Mouse (Mus musculus) stomach, embryonic 15.5 days (tissue): Measurements from ENCODE around the gene Plcb1. TPM values are rescaled to one million over a fixed set of nuclear protein-coding genes. Genes with fewer than 3 reads are reported as not detected.
A peak's percentile ranks its signal among the peaks of the same experiment; 100 is the strongest.

ENCODE experiments used
- ATAC-seq: fragments of 200-750 bp; cut with Nextera tagmentation; 2 replicates; pipeline ENCODE4 v1.8.0; 2017; ENCODE audit warnings: low read depth, moderate number of reproducible peaks, moderate TSS enrichment; ENCODE audit not compliant: insufficient read depth, low FRiP score
- H3K27ac ChIP-seq: fragments of 300-500 bp; sonication (generic); 2 replicates; pipeline ENCODE4 v1.5.1; 2015; ENCODE audit warnings: mild to moderate bottlenecking, inconsistent platforms
- H3K27me3 ChIP-seq: fragments of 300-500 bp; sonication (generic); replicated peaks from 2 replicates; pipeline ENCODE4 v1.6.1; 2015; ENCODE audit warnings: inconsistent platforms
- H3K36me3 ChIP-seq: fragments of 300-500 bp; sonication (generic); 2 replicates; pipeline ENCODE4 v1.6.1; 2015; ENCODE audit warnings: inconsistent platforms
- H3K4me1 ChIP-seq: fragments of 300-500 bp; sonication (generic); 2 replicates; pipeline ENCODE4 v1.6.1; 2015; ENCODE audit warnings: inconsistent platforms
- H3K4me2 ChIP-seq: fragments of 300-500 bp; sonication (generic); 2 replicates; pipeline ENCODE4 v1.6.1; 2015; ENCODE audit warnings: mild to moderate bottlenecking, inconsistent platforms
- H3K4me3 ChIP-seq: fragments of 300-500 bp; sonication (generic); replicated peaks from 2 replicates; pipeline ENCODE4 v1.5.1; 2015; ENCODE audit warnings: inconsistent platforms
- H3K9ac ChIP-seq: fragments of 300-500 bp; sonication (generic); 2 replicates; pipeline ENCODE4 v1.6.1; 2015; ENCODE audit warnings: inconsistent platforms
- H3K9me3 ChIP-seq: fragments of 300-500 bp; sonication (generic); 2 replicates; pipeline ENCODE4 v1.6.1; 2016; ENCODE audit warnings: inconsistent platforms
- WGBS: fragments of 180-500 bp; shearing (Covaris S2); methylation state at CpG from one replicate; pipeline ENCODE4 v1.1.7; 2015; 5-methylcytosine and 5-hydroxymethylcytosine counted together
- polyA plus RNA-seq: library from polyadenylated mRNA; unstranded; fragments of >200 nt; fragmentation: Nextera tagmentation; extraction: Ambion mirVana; gene quantifications from 2 replicates; pipeline ENCODE4 v1.2.1, GENCODE M21; 2015

Gene Plcb1
- polyA plus RNA-seq, 1 experiment from 2014 or later: 16.4 TPM

DNA sequence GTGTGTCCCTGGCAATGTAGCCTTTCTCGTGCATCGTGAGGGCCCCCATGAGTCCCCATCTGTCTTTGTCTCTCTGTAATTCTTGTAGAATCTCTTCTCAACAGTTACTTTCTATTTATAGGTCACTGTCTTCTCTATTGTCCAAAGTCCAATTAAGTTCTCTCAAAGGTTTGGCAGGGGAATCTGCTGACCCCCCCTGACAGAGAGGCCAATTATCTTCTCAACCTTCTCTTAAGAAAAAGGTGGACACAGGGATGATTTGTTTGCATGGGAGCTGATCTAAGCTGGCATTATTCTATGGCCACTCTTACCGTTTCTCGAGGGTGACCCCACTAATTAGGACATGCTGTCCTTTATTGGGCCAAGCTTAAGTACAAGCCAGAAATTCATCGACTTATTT lies 633.4 kb downstream of the Plcb1 start:
- Histone ChIP-seq H3K4me3 (no peak overlapping the region), H3K36me3 (no peaks in the 10 kb centered on the region), H3K27ac (no peak overlapping the region), H3K4me2 (no peak overlapping the region), H3K27me3 (no peaks in the 10 kb centered on the region), H3K9ac (no peak overlapping the region), H3K4me1 (no peaks in the 10 kb centered on the region), H3K9me3 (no peaks in the 10 kb centered on the region)
- 79% methylated on average over 5 of the region's 5 CpGs for WGBS
- ATAC-seq: no peak

DNA sequence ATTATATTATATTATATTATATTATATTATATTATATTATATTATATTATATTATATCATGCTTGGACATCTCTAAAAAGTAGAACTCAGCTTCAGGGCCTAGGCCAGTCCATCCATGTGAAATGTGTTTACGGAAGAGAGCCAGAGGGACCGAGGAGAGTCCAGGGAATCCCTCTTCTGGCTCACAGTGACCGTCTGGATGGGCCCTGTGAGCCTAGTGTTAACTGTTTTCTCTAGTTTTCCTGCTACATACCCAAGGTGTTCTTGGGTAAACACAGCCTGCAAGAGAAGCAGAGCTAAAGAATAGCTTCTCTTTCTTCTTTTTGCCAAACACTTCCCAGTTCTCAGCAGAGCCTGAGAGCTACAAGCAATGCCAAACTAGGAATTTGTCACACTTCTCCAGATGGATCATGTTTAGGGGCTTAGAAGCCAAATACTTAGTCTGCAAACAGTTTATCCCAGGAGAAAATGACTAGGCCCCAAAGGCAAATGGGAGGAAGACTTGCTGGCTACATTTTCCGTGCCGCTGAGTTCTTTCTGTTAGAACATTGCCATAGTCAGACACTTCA lies 649.2 kb downstream of the Plcb1 start:
- WGBS: 43% methylated on average over 5 of the region's 5 CpGs
- no peak overlapping the region for H3K4me3 ChIP-seq
- ATAC-seq: no peak; the same call in 1 of the 2 replicates
- peaks cover 6% of the 10 kb centered on the region; the same call in 1 of the 2 replicates for H3K4me1 ChIP-seq
- no peaks in the 10 kb centered on the region for H3K27me3 ChIP-seq
- no peak overlapping the region for H3K4me2 ChIP-seq
- peak overlapping the region; percentile 63; the same call in 1 of the 2 replicates for H3K27ac ChIP-seq
- H3K9me3 ChIP-seq: no peaks in the 10 kb centered on the region
- H3K9ac ChIP-seq: no peak overlapping the region
- H3K36me3 ChIP-seq: no peaks in the 10 kb centered on the region

DNA sequence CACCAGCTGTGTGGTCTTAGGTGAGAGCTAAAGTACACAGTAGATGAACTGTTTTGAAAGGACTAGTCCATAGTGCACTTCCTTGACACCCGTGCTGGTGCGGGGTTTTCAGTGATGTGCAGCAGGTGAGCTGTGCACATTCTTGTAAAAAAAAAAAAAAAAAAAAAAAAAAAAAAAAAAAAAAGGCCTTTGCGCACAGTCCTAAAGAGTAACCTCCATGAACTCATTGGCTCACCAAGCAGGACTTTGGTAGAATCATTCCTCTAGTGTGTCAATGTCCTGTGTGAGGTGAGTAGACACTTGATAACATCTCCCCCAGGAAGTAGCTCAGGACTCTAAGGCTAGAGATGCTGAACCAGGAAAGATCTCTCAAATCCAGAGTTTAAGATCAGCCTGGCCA lies 653.2 kb downstream of the Plcb1 start:
- Histone ChIP-seq H3K9me3 (no peaks in the 10 kb centered on the region), H3K4me3 (no peak overlapping the region), H3K27ac (peak overlapping the region; percentile 80; the same call in 1 of the 2 replicates), H3K36me3 (no peaks in the 10 kb centered on the region), H3K27me3 (no peaks in the 10 kb centered on the region), H3K9ac (no peak overlapping the region), H3K4me2 (no peak overlapping the region), H3K4me1 (peaks cover 6% of the 10 kb centered on the region; the same call in 1 of the 2 replicates)
- ATAC-seq: no peak
- WGBS: 70% methylated on average over 3 of the region's 3 CpGs

DNA sequence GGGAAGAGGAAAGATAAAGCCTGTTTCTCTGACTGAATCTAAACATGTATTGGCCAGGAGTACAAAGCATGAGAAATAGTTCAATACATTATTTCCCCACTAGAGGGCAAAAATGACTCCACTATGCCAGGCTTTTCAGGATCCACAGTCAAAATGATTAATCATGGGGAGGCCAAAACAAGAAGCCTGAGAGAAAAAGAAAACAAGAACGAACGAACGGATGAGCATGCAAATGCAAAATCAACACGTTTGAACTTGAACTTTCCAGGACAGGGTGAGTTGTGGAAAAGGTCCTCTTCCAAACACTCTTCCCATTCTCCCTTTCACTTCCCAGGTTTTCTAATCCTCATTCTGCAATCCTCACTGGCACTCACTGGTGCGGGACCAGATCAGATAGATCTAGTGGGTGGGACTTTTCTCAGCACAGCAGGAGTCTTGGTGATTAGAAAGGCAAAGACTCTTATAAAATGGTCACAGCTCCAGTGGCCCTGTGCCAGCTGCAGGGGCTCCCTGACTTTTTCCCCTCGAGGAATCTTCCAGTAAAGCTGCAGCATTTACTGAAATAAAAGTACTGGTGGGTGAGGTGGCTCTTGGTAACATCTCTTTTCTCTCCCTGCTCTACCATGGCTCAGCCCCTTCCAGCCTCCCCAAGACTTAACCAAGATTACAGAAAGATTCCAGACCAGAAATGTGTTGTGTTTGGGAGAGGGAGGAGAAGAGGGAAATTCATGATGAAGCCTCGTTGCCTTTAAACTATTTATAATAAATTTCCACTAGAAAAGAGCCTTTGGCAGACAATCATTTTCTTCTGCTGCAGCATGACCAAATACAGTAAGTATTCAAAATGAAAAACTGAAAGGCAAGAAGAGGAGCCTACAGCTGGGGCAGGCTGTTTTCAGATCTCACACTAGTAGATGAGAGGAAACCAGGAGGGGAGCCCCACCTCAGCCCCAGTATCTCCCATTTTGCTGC lies 654.0 kb downstream of the Plcb1 start:
- peak overlapping the region; percentile 39 for H3K4me2 ChIP-seq
- H3K36me3 ChIP-seq: no peaks in the 10 kb centered on the region
- H3K9ac ChIP-seq: no peak overlapping the region
- no peak overlapping the region; the same call in 1 of the 2 replicates for H3K4me3 ChIP-seq
- peak overlapping the region; percentile 80 for H3K27ac ChIP-seq
- H3K4me1 ChIP-seq: peaks cover 6% of the 10 kb centered on the region; the same call in 1 of the 2 replicates
- peak; percentile 79; the same call in 1 of the 2 replicates for ATAC-seq
- no peaks in the 10 kb centered on the region for H3K9me3 ChIP-seq
- WGBS: 10% methylated on average over 7 of the region's 7 CpGs
- H3K27me3 ChIP-seq: no peaks in the 10 kb centered on the region

DNA sequence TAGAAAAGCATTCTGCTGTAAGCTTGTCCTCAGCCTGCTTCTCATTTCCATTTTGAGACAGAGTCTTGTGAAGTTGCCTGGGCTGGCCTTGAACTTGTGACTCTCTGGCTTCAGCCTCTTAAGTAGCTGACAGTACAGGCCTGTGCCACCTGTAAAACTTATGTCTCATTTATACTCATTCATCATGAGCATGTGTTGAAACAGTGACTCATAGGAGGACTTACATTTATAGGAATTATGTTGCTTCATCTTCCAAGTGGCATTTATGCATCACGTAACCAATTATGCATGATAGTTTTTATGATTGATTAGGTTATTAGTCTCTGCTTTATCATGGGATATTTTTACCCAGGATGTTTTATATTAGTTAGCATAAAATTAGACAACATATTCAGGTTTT lies 667.7 kb downstream of the Plcb1 start:
- no peaks in the 10 kb centered on the region for H3K4me1 ChIP-seq
- H3K27me3 ChIP-seq: no peaks in the 10 kb centered on the region
- no peak overlapping the region for H3K4me3 ChIP-seq
- H3K27ac ChIP-seq: no peak overlapping the region
- H3K36me3 ChIP-seq: no peaks in the 10 kb centered on the region
- H3K4me2 ChIP-seq: no peak overlapping the region
- H3K9ac ChIP-seq: no peak overlapping the region
- no peaks in the 10 kb centered on the region for H3K9me3 ChIP-seq
- ATAC-seq: no peak
- WGBS: 80% methylated on average over 1 of the region's 1 CpGs

DNA sequence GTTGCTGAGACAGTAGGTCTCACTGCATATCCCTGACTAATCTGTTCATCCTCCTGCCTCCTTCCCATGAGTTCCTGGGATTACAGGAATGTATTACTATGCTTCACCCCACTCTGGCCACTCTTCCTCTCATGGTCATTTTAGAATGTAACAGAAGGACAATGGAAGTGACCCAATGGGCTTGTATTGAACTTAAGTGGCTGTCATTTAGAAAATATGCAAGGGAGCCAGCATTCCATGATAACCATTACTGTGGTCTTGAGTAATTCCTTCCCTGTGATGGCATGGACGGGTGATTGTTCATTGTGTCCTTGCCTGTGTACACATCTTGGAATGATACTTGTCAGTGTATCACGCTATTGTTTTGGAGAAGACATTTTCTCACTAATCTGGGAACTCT lies 668.1 kb downstream of the Plcb1 start:
- Histone ChIP-seq H3K9ac (no peak overlapping the region), H3K36me3 (no peaks in the 10 kb centered on the region), H3K4me3 (no peak overlapping the region), H3K4me1 (no peaks in the 10 kb centered on the region), H3K9me3 (no peaks in the 10 kb centered on the region), H3K27ac (no peak overlapping the region), H3K27me3 (no peaks in the 10 kb centered on the region), H3K4me2 (no peak overlapping the region)
- no peak for ATAC-seq
- whole genome bisulfite sequencing: 69% methylated on average over 2 of the region's 2 CpGs

DNA sequence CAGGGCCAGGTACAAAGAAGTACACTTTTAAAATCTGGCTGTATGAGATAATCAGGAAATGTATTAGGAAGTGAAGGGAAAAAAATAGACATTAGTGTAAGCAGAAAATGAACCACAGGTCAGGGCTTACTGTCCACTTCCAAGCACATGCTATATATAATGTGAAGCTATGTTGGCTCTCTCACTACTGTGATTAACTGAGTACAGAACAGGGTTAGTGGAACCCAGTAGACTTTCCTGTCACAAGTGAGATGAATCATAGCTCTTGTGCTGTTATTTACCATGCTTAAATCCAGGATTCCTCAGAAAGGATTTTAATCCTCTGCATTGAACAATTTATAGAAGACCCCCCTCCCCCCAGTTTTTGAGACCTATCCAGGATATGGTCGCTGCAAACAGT lies 668.6 kb downstream of the Plcb1 start:
- no peaks in the 10 kb centered on the region for H3K36me3 ChIP-seq
- no peak overlapping the region for H3K9ac ChIP-seq
- H3K27me3 ChIP-seq: no peaks in the 10 kb centered on the region
- no peak overlapping the region for H3K4me3 ChIP-seq
- WGBS: 33% methylated on average over 1 of the region's 1 CpGs
- no peaks in the 10 kb centered on the region for H3K9me3 ChIP-seq
- H3K27ac ChIP-seq: no peak overlapping the region
- H3K4me2 ChIP-seq: no peak overlapping the region
- peak; percentile 60; the same call in 1 of the 2 replicates for ATAC-seq
- H3K4me1 ChIP-seq: no peaks in the 10 kb centered on the region

DNA sequence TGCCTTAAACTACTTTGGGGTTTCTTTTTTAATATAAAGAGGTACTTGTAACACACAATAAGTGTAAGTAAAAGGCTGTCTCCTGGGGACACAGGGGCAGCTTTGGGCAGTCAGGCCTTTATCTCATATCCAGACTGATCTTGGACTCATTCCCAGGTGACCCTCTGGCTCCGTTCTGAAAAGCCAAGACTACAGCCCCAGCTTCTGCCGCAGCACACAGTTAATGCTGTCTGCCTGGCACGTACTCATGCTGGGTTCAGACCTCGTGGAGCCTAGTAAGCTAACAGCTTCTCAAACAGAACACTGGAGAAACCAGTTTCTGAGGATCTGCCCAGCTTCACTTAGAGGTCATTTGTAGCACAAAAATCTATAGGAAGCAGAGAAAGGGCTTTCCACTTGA lies 682.0 kb downstream of the Plcb1 start:
- Histone ChIP-seq H3K4me3 (no peak overlapping the region), H3K27ac (no peak overlapping the region), H3K9me3 (no peaks in the 10 kb centered on the region), H3K36me3 (no peaks in the 10 kb centered on the region), H3K27me3 (no peaks in the 10 kb centered on the region), H3K4me1 (peaks cover 4% of the 10 kb centered on the region; the same call in 1 of the 2 replicates), H3K4me2 (no peak overlapping the region), H3K9ac (no peak overlapping the region)
- no peak for ATAC-seq
- 44% methylated on average over 4 of the region's 4 CpGs for WGBS

DNA sequence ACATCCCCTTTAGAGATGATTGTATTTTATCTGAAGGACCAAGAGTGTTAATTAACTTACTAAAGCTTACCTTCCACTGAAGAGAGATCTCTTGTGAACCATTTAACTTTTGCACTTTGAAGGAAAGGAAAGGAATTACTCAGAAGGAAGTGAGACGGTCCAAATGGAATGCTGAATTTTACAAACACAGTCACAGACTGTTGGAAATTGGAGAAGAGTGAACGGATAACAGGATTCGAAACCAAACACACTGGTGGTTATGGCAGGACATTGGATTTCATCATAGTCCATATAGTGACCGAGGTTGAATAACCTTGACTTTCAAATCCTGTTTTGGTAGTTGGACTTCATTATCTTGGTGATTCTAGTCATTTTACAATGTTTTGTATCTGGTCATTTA lies 688.2 kb downstream of the Plcb1 start:
- H3K9me3 ChIP-seq: no peaks in the 10 kb centered on the region
- H3K4me1 ChIP-seq: no peaks in the 10 kb centered on the region
- H3K4me3 ChIP-seq: no peak overlapping the region
- no peaks in the 10 kb centered on the region for H3K36me3 ChIP-seq
- no peak overlapping the region for H3K4me2 ChIP-seq
- 69% methylated on average over 4 of the region's 4 CpGs for WGBS
- H3K27me3 ChIP-seq: no peaks in the 10 kb centered on the region
- H3K9ac ChIP-seq: no peak overlapping the region
- ATAC-seq: no peak
- H3K27ac ChIP-seq: no peak overlapping the region

DNA sequence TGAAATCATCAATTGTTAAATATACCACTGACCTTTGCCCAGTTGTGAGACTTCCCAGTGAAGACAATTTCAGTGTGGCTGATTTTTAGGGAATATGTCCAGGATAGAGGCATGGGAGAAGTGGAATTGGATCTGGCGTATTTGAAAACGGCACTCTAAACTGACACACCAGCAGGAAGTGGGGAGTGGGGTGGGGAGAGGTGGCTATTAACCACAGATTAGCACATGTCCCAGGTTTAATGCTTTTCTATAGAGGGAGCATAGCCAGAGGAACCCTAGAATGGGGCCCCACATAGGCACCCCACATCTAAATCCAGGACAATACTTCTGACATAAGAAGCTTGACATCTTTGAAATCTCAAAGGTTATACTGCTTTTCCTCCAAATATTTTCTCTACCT lies 699.4 kb downstream of the Plcb1 start:
- Histone ChIP-seq H3K9me3 (no peaks in the 10 kb centered on the region), H3K4me1 (no peaks in the 10 kb centered on the region), H3K4me3 (no peak overlapping the region), H3K9ac (no peak overlapping the region), H3K27ac (no peak overlapping the region), H3K27me3 (no peaks in the 10 kb centered on the region), H3K4me2 (no peak overlapping the region), H3K36me3 (no peaks in the 10 kb centered on the region)
- no peak for ATAC-seq
- WGBS: 70% methylated on average over 2 of the region's 2 CpGs

DNA sequence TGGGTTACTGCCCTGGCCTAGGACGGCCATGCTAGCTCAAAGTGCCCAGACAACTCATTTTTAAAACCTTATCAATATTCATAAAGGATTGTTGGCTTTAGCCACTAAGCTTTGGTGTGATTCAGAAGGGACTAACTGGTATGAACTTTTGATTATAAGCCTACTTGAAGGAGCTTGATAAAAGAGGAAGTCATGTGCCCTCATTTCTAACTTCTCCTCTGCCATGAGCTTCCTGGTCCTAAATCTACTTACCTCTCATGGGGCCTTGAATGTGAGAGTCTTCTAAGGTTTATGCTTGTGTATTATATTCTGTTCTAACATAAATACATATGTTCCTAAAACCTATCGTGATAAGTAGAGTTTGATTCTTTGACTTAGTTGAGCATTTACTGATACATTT lies 702.4 kb downstream of the Plcb1 start:
- H3K4me3 ChIP-seq: no peak overlapping the region
- no peaks in the 10 kb centered on the region for H3K27me3 ChIP-seq
- WGBS: 84% methylated on average over 2 of the region's 2 CpGs
- H3K4me1 ChIP-seq: no peaks in the 10 kb centered on the region
- ATAC-seq: no peak
- no peak overlapping the region for H3K27ac ChIP-seq
- no peaks in the 10 kb centered on the region for H3K36me3 ChIP-seq
- no peak overlapping the region for H3K9ac ChIP-seq
- no peaks in the 10 kb centered on the region for H3K9me3 ChIP-seq
- H3K4me2 ChIP-seq: no peak overlapping the region

DNA sequence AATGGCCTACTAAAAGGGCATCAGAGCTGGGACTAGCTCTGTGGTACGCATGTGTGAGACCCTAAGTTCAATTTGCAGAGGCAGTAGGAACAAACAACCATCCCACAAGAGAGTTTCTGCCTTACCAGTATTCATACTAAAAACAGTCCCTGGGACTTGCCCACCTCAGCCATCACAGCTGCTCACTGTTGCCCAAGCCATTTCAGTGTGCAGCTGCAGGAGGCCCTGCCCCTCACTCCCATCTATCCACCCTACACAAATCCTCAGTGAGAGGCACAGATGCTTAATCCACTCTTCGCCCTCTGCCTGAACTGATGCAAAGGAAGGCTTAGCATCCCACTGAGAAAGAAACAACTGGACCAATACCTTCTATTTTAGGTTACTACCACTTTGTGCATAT lies 703.3 kb downstream of the Plcb1 start:
- H3K27me3 ChIP-seq: no peaks in the 10 kb centered on the region
- WGBS: 87% methylated on average over 2 of the region's 2 CpGs
- ATAC-seq: no peak
- no peak overlapping the region for H3K4me2 ChIP-seq
- H3K9ac ChIP-seq: no peak overlapping the region
- no peak overlapping the region for H3K4me3 ChIP-seq
- H3K4me1 ChIP-seq: no peaks in the 10 kb centered on the region
- no peaks in the 10 kb centered on the region for H3K36me3 ChIP-seq
- no peak overlapping the region for H3K27ac ChIP-seq
- H3K9me3 ChIP-seq: no peaks in the 10 kb centered on the region
